Mouse (Mus musculus) liver, postnatal 0 days (tissue): ENCODE measurements at regions not wholly inside any gene's neighbourhood (a gene's known extent, or its start where the extent isn't known, plus 50 kb on each side); places are given as distances from the start of the nearest gene placed in this dataset.

ENCODE experiments used
- ATAC-seq: fragments of 200-750 bp; cut with Nextera tagmentation; 2 replicates; pipeline ENCODE4 v1.8.0; 2017; ENCODE audit warnings: mild to moderate bottlenecking, moderate library complexity
- DNase-seq: peaks from one replicate; pipeline ENCODE4 v3.0.0-alpha.2; 2016
- H3K27ac ChIP-seq: fragments of 300-500 bp; sonication (generic); 2 replicates; pipeline ENCODE4 v1.5.1; 2014; ENCODE audit warnings: antibody characterized with exemption, moderate library complexity, mild to moderate bottlenecking, low read depth
- H3K27me3 ChIP-seq: fragments of 300-500 bp; sonication (generic); 2 replicates; pipeline ENCODE4 v1.6.1; 2014; ENCODE audit warnings: low read length, control low read depth, mixed read lengths; ENCODE audit not compliant: insufficient read depth
- H3K36me3 ChIP-seq: fragments of 300-500 bp; sonication (generic); replicated peaks from 2 replicates; pipeline ENCODE4 v1.6.1; 2014; ENCODE audit warnings: mild to moderate bottlenecking, control low read depth, low read length, moderate library complexity, mixed read lengths; ENCODE audit not compliant: insufficient read depth
- H3K4me1 ChIP-seq: fragments of 300-500 bp; sonication (generic); 2 replicates; pipeline ENCODE4 v1.6.1; 2014; ENCODE audit warnings: antibody characterized with exemption, mild to moderate bottlenecking, control low read depth; ENCODE audit not compliant: insufficient read depth
- H3K4me2 ChIP-seq: fragments of 300-500 bp; sonication (generic); 2 replicates; pipeline ENCODE4 v1.6.1; 2014; ENCODE audit warnings: low read depth, mild to moderate bottlenecking, low read length, moderate library complexity, mixed read lengths
- H3K4me3 ChIP-seq: fragments of 300-500 bp; sonication (generic); 2 replicates; pipeline ENCODE4 v1.5.1; 2014; ENCODE audit warnings: low read depth, low read length
- H3K9ac ChIP-seq: fragments of 300-500 bp; sonication (generic); replicated peaks from 2 replicates; pipeline ENCODE4 v1.6.1; 2014; ENCODE audit warnings: mild to moderate bottlenecking, moderate library complexity
- H3K9me3 ChIP-seq: fragments of 300-500 bp; sonication (generic); 2 replicates; pipeline ENCODE4 v1.6.1; 2016; ENCODE audit warnings: mild to moderate bottlenecking, control low read depth, low read length, mixed read lengths
- CTCF ChIP-seq: sonication (generic); IDR thresholded peaks from 2 replicates; pipeline ENCODE4 v1.5.1; 2016; ENCODE audit warnings: antibody characterized with exemption, low read depth
- EP300 ChIP-seq: IDR thresholded peaks from 2 replicates; pipeline ENCODE4 v1.6.1; 2016; ENCODE audit warnings: antibody characterized with exemption, low read depth, mild to moderate bottlenecking
- WGBS: fragments of 180-500 bp; shearing (Covaris S2); extraction: QIAGEN DNeasy Blood & Tissue Kit; methylation state at CpG from one replicate; pipeline ENCODE4 v1.1.7; 2014; ENCODE audit not compliant: insufficient replicate concordance; 5-methylcytosine and 5-hydroxymethylcytosine counted together

DNA sequence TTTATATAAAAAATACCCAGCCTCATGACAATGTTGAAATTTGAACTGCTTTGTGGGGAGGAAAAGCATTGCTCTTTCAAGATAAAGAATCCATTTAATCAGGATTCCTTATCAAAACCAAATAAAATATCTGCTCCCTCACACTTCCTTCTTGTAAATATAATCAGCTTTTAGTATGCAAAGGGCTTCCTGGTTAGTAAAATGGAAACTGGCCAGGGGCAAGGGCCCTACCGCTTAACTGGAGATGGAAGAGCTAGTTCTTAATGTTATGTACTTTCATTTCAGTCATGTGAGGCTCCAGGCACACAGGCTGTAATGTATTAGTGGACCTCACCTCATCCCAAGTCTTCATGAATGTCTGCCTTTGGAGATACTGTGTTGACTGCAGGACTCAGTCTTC lies 64.3 kb upstream of the Rgs1 start:
- Histone ChIP-seq H3K27me3 (no peaks in the 10 kb centered on the region), H3K4me1 (no peaks in the 10 kb centered on the region), H3K27ac (no peak overlapping the region), H3K9ac (no peak overlapping the region), H3K9me3 (no peaks in the 10 kb centered on the region), H3K36me3 (no peaks in the 10 kb centered on the region), H3K4me3 (no peak overlapping the region), H3K4me2 (no peak overlapping the region)
- no peak for TF ChIP-seq EP300
- no peak for TF ChIP-seq CTCF
- no peak for DNase-seq
- no peak for ATAC-seq
- WGBS: 43% methylated on average over 1 of the region's 1 CpGs

- Histone ChIP-seq H3K4me1 (no peaks in the 10 kb centered on the region), H3K9ac (no peak overlapping the region), H3K4me3 (no peak overlapping the region), H3K9me3 (no peaks in the 10 kb centered on the region), H3K36me3 (no peaks in the 10 kb centered on the region), H3K27me3 (no peaks in the 10 kb centered on the region), H3K4me2 (no peak overlapping the region), H3K27ac (no peak overlapping the region)
- DNase-seq (no peak), ATAC-seq (no peak)
- 63% methylated on average over 3 of the region's 3 CpGs for WGBS
- TF ChIP-seq EP300: no peak
These were observed 60.9 kb upstream of the Rgs1 start for GRCm38 (mm10) chr1:144309901-144310300.

DNA sequence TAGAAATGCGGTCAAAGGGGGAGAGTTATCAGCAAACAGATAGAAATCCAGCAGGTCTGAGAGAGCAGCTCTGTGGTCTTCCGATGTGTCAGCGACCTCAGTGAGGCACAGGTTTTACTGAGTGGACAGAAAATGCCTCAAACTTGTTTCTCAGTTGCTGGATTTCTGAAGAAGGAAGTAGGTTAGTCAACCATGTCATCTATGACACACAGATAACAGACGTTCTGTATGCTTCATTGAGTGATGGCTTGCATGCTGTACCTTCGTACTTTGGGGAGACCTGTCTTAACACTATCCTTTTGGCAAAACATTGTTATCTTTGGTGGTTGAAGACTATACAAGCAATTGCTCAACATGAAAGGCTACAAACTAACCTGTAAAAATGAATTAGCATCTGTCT lies 59.3 kb upstream of the Rgs1 start:
- DNase-seq (no peak), ATAC-seq (no peak)
- TF ChIP-seq CTCF (no peak), EP300 (no peak)
- Histone ChIP-seq H3K27me3 (no peaks in the 10 kb centered on the region), H3K4me1 (no peaks in the 10 kb centered on the region), H3K9ac (no peak overlapping the region), H3K4me2 (no peak overlapping the region), H3K36me3 (no peaks in the 10 kb centered on the region), H3K9me3 (no peaks in the 10 kb centered on the region), H3K4me3 (no peak overlapping the region), H3K27ac (no peak overlapping the region)
- WGBS: 30% methylated on average over 5 of the region's 5 CpGs

GRCm38 (mm10) chr1:144307854-144308285 lies 58.8 kb upstream of the Rgs1 start:
- DNase-seq (no peak), ATAC-seq (no peak)
- WGBS: 59% methylated on average over 2 of the region's 2 CpGs
- no peak overlapping the region for H3K27ac ChIP-seq
- TF ChIP-seq EP300 (no peak), CTCF (no peak)
- H3K9ac ChIP-seq: no peak overlapping the region
- no peak overlapping the region for H3K4me3 ChIP-seq
- H3K4me1 ChIP-seq: no peaks in the 10 kb centered on the region
- no peaks in the 10 kb centered on the region for H3K27me3 ChIP-seq
- no peaks in the 10 kb centered on the region for H3K36me3 ChIP-seq
- no peaks in the 10 kb centered on the region for H3K9me3 ChIP-seq
- no peak overlapping the region for H3K4me2 ChIP-seq

DNA sequence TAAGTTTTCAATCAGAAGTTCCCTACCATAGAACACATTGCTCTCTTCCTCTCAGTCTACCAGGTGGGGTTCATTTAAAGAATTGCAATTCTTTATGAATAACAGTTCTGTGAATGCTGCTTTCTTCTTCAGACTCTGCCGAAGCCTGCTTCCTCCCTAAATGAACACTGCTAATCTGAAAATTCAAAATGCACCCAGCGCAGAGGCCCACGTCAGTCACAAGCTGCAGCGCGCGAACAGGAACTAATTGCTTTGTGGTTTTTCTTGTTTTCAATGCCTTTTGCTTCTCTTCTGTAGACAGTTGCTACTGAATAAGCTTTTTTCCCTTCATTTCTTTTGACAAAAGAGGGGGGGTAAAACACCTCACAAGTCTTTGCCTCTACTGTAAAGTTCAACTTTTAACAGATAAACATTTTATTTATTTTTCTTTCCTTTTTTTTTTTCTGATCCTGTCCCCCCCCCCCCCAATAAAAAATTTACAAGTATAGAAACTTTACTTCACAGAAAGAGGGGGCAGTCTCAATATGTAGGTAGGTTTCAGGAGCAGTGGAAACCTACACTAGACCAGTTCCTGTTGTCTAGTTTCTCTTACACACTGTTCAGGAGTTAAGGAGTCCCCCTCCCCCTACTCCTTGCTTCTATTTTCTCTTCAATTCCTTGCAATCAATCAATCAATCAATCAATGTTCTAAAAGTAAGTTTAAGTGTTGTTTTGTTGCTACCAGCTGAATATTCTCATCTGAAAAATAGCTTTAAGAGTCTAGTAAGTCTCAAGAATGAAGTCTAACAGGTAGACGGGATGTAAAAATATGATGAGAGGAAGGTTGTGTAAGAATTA lies 58.2 kb upstream of the Rgs1 start:
- ATAC-seq: no peak
- TF ChIP-seq CTCF: no peak
- TF ChIP-seq EP300: no peak
- Histone ChIP-seq H3K9me3 (no peaks in the 10 kb centered on the region), H3K4me2 (no peak overlapping the region), H3K27ac (no peak overlapping the region), H3K4me1 (no peaks in the 10 kb centered on the region), H3K9ac (no peak overlapping the region), H3K4me3 (no peak overlapping the region), H3K36me3 (no peaks in the 10 kb centered on the region), H3K27me3 (no peaks in the 10 kb centered on the region)
- peak; percentile 26 for DNase-seq
- 38% methylated on average over 7 of the region's 7 CpGs for WGBS

GRCm38 (mm10) chr1:144306284-144306683 lies 57.2 kb upstream of the Rgs1 start:
- Histone ChIP-seq H3K9ac (no peak overlapping the region), H3K36me3 (no peaks in the 10 kb centered on the region), H3K27me3 (no peaks in the 10 kb centered on the region), H3K4me2 (no peak overlapping the region), H3K27ac (no peak overlapping the region), H3K4me3 (no peak overlapping the region), H3K4me1 (no peaks in the 10 kb centered on the region), H3K9me3 (no peaks in the 10 kb centered on the region)
- DNase-seq (no peak), ATAC-seq (no peak)
- WGBS: 81% methylated on average over 2 of the region's 2 CpGs
- TF ChIP-seq CTCF: no peak
- TF ChIP-seq EP300: no peak

- Histone ChIP-seq H3K4me1 (no peaks in the 10 kb centered on the region), H3K27ac (no peak overlapping the region), H3K27me3 (no peaks in the 10 kb centered on the region), H3K4me2 (no peak overlapping the region), H3K4me3 (no peak overlapping the region), H3K9ac (no peak overlapping the region), H3K36me3 (no peaks in the 10 kb centered on the region), H3K9me3 (no peaks in the 10 kb centered on the region)
- ATAC-seq (no peak), DNase-seq (no peak)
- WGBS: 70% methylated on average over 2 of the region's 2 CpGs
- TF ChIP-seq CTCF: no peak
These were observed 51.6 kb upstream of the Rgs1 start for GRCm38 (mm10) chr1:144300670-144301069.
